Mouse (Mus musculus) myocyte (in vitro differentiated cells): ENCODE measurements around the gene Pla2g2d.
"Not testable (repeated sequence)": the region's sequence is repeated elsewhere in the genome, so short reads cannot be mapped to it uniquely, and the experiment has no call there.

Experiments used
- CEBPB ChIP-seq: IDR thresholded peaks from 2 replicates; pipeline ENCODE4 v1.6.1; 2011; ENCODE audit warnings: mild to moderate bottlenecking, moderate library complexity; ENCODE audit not compliant: poor library complexity, insufficient read depth, severe bottlenecking
- E2F4 ChIP-seq: IDR thresholded peaks from one replicate; pipeline ENCODE4 v1.6.1; 2011; ENCODE audit warnings: mild to moderate bottlenecking, control low read depth, moderate library complexity; ENCODE audit not compliant: insufficient read depth
- MAX ChIP-seq: IDR thresholded peaks from one replicate; pipeline ENCODE4 v1.6.1; 2011; ENCODE audit warnings: low read depth, mild to moderate bottlenecking, control low read depth
- MYOD1 ChIP-seq, 3 experiments: IDR thresholded peaks; one replicate each; pipeline ENCODE4 v1.6.1; 2011; ENCODE audit warnings: control low read depth in 2 of 3, low read depth in 2 of 3, mild to moderate bottlenecking in 2 of 3, moderate library complexity in 1 of 3; ENCODE audit not compliant: insufficient read length in 2 of 3, control insufficient read depth in 1 of 3
- MYOG ChIP-seq, 3 experiments: IDR thresholded peaks; one replicate each; pipeline ENCODE4 v1.6.1; 2011; ENCODE audit warnings: control low read depth in 2 of 3, low read depth in 2 of 3, mild to moderate bottlenecking in 2 of 3; ENCODE audit not compliant: insufficient read length in 2 of 3, control insufficient read depth in 1 of 3, insufficient read depth in 1 of 3
- POLR2A ChIP-seq: IDR thresholded peaks from one replicate; pipeline ENCODE4 v1.6.1; 2011; ENCODE audit warnings: low read depth, mild to moderate bottlenecking, control low read depth, moderate library complexity; ENCODE audit not compliant: insufficient read length
- POLR2AphosphoS2 ChIP-seq: IDR thresholded peaks from one replicate; pipeline ENCODE4 v1.6.1; 2011; ENCODE audit warnings: low read depth, control low read depth; ENCODE audit not compliant: insufficient read length
- TCF12 ChIP-seq: IDR thresholded peaks from one replicate; pipeline ENCODE4 v1.6.1; 2011; ENCODE audit warnings: mild to moderate bottlenecking, control low read depth; ENCODE audit not compliant: poor library complexity, insufficient read depth, severe bottlenecking
- TCF3 ChIP-seq: IDR thresholded peaks from one replicate; pipeline ENCODE4 v1.6.1; 2011; ENCODE audit warnings: low read depth, control low read depth; ENCODE audit not compliant: insufficient read length
- USF1 ChIP-seq: IDR thresholded peaks from one replicate; pipeline ENCODE4 v1.6.1; 2011; ENCODE audit warnings: low read depth, mild to moderate bottlenecking, control low read depth, moderate library complexity

- TF ChIP-seq TCF12; MYOG (IDR thresholded peaks at IDR 0.05; ENCODE audit: control insufficient read depth in 1 of 3, insufficient read depth in 1 of 3, insufficient read length in 2 of 3, low read depth in 2 of 3); POLR2A; E2F4; USF1; TCF3; MAX; POLR2AphosphoS2; CEBPB; MYOD1 (IDR thresholded peaks at IDR 0.05; ENCODE audit: control insufficient read depth in 1 of 3, insufficient read length in 2 of 3, low read depth in 2 of 3): not testable (repeated sequence)
These were observed 48.6 kb downstream of the Pla2g2d start for GRCm38 (mm10) chr4:138824161-138824560.
